Mouse (Mus musculus): ENCODE results near the gene Tbc1d10a.

The Tbc1d10a gene

DNA sequence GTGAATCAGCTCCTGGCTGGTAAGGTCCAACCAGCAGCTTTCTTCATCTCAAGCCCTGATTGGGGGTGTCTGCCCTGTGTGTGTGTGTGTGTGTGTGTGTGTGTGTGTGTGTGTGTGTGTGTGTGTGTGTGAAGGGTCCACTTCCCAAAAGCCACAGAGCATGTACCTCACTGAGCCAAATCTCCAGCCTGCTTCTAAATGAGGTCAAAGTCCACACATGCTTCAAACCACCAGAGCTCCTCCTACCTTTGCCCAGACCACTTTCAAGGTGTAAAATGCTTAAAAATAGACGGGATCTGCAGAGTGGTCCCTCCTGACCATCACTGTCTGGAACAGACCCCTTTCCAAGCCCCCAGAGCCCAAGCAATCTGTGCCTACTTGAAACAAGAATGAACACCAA is 76.7 kb downstream of the Tbc1d10a start:
- intact Hi-C loops (cut with DNase I) = no loop called here

- intact Hi-C loops (cut with DNase I) = no loop called here
Measured at GRCm38 (mm10) chr11:4264066-4264465, 77.5 kb downstream of the Tbc1d10a start.

Small RNA genes within 50 kb of the gene (microRNA-seq; reads per million reads assigned to microRNA genes)
- 2.2 to 4.3 reads per million in 2 experiments for gene Mir3060
